36 mouse cellular contexts compared by ENCODE assay signal in the genomic region with DNA sequence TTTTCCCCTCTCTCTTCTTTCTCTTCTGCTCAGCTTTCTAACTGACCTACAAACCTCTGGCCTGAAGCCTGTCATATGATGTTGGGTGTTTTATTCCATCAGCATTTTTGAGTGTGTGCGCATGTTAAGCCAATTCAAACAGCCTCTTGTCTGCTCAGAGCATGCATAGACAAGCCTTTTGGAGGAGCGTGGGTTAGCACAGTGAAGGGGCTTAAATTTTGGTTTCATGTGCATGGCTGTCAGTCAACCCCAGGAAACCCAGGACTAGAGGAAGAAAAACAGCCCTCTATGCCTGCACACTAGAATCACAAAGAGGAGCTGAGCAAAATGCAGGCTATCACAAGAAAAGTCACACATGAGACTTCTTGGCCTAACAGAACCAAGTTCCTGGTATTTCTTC. TPM values are rescaled to one million over a fixed set of nuclear protein-coding genes. Genes with fewer than 3 reads are reported as not detected.
"Had no signal": no experiment of that assay in that cellular context is flagged by ENCODE, and none has a peak within 500 bp of the region (broad histone marks: within the 10 kb centered on the region; RNA-seq: fewer than 3 reads in every experiment).

No protein-coding gene starts in this region.

- H3K27ac ChIP-seq: heart, embryonic 13.5 days; heart, embryonic 15.5 days; hindbrain, embryonic 13.5 days; hindbrain, embryonic 15.5 days; hindbrain, postnatal 0 days; kidney, embryonic 15.5 days; kidney, postnatal 0 days; limb, embryonic 13.5 days; limb, embryonic 15.5 days; liver, embryonic 12.5 days; liver, embryonic 14.5 days had no signal

- H3K4me2 ChIP-seq: heart, embryonic 11.5 days; heart, embryonic 13.5 days; heart, embryonic 15.5 days; hindbrain, embryonic 13.5 days; hindbrain, embryonic 15.5 days; kidney, embryonic 15.5 days; limb, embryonic 13.5 days; limb, embryonic 15.5 days; liver, embryonic 12.5 days had no signal

- H3K9ac ChIP-seq: heart, embryonic 13.5 days; heart, embryonic 15.5 days; hindbrain, embryonic 13.5 days; hindbrain, embryonic 15.5 days; kidney, embryonic 15.5 days; limb, embryonic 13.5 days; limb, embryonic 15.5 days; liver, embryonic 12.5 days; liver, embryonic 14.5 days had no signal

- DNase-seq: gastrocnemius, postnatal 14 days; gastrocnemius, postnatal 36 days; heart, adult 18-20 months; heart, postnatal 10 days; kidney, adult 11 months; kidney, adult 2 months; kidney, adult 9 months; kidney, postnatal 14 days; layer of hippocampus, adult 9-11 months; layer of hippocampus, postnatal 36 days; left cerebral cortex, postnatal 4 days had no signal

- H3K4me1 ChIP-seq: heart, embryonic 13.5 days; heart, embryonic 15.5 days; hindbrain, embryonic 13.5 days; hindbrain, embryonic 15.5 days; kidney, embryonic 15.5 days; limb, embryonic 13.5 days; limb, embryonic 15.5 days; liver, embryonic 12.5 days had no signal

- H3K4me3 ChIP-seq: heart, embryonic 13.5 days; heart, embryonic 15.5 days; hindbrain, embryonic 13.5 days; hindbrain, embryonic 15.5 days; kidney, embryonic 15.5 days; limb, embryonic 13.5 days; limb, embryonic 15.5 days; liver, embryonic 12.5 days had no signal

- H3K9me3 ChIP-seq: heart, embryonic 13.5 days; heart, embryonic 15.5 days; hindbrain, embryonic 13.5 days; hindbrain, embryonic 15.5 days; kidney, embryonic 15.5 days; limb, embryonic 13.5 days; limb, embryonic 15.5 days; liver, embryonic 12.5 days had no signal

- H3K36me3 ChIP-seq: heart, embryonic 13.5 days; heart, embryonic 15.5 days; hindbrain, embryonic 13.5 days; hindbrain, embryonic 15.5 days; kidney, embryonic 15.5 days; limb, embryonic 13.5 days; limb, embryonic 15.5 days; liver, embryonic 12.5 days had no signal

- ATAC-seq: hindbrain, postnatal 0 days; intestine, embryonic 16.5 days; liver, embryonic 12.5 days had no signal

RNA-seq across cellular contexts. Expression of a gene that starts 36.5 kb away (rescaled TPM):
- total RNA-seq: gastrocnemius, adult 18-20 months; gastrocnemius, adult 8-10 months; heart, adult 18-20 months; heart, postnatal 10 days; heart, postnatal 25 days; hematopoietic stem cell, adult 5-6 weeks; hindbrain, postnatal 0 days; layer of hippocampus, adult 18-20 months; layer of hippocampus, adult 8-10 months; layer of hippocampus, postnatal 36 days; left cerebral cortex, adult 8-10 months; left cerebral cortex, postnatal 10 days; left cerebral cortex, postnatal 25 days; left cerebral cortex, postnatal 4 days; liver, adult 2 months had no signal
- polyA plus RNA-seq: hindbrain, embryonic 15.5 days; hindbrain, postnatal 0 days; intestine, embryonic 14.5 days; intestine, embryonic 16.5 days; kidney, postnatal 0 days; liver, adult 2 months; liver, embryonic 12.5 days; liver, embryonic 14.5 days; liver, embryonic 16.5 days had no signal
